Mouse (Mus musculus): Measurements from ENCODE around the gene Sfswap.

- TF ChIP-seq CTCF (IDR thresholded peaks at IDR 0.05 in 2 of 3, conservative IDR thresholded peaks at IDR 0.05 in 1 of 3; ENCODE audit: control insufficient read depth in 1 of 3, insufficient read depth in 1 of 3, low read depth in 2 of 3, low read length in 3 of 3, poor library complexity in 1 of 3, severe bottlenecking in 1 of 3) (peak in 2 of 3 experiments; percentile 25 to 29; a peak in 2 of 6 replicates), SIN3A (IDR thresholded peaks at IDR 0.05; ENCODE audit: low read length) (no peak), CHD2 (IDR thresholded peaks at IDR 0.05; ENCODE audit: low read length) (no peak), MAFK (IDR thresholded peaks at IDR 0.05; ENCODE audit: borderline replicate concordance, low read depth, low read length) (no peak), ZNF384 (IDR thresholded peaks at IDR 0.05; ENCODE audit: low read depth, low read length) (no peak), ELF1 (IDR thresholded peaks at IDR 0.05; ENCODE audit: low read depth, low read length) (no peak), POLR2A (IDR thresholded peaks at IDR 0.05; ENCODE audit: control insufficient read depth in 1 of 2, insufficient read depth in 1 of 2, low read depth in 1 of 2, low read length in 2 of 2, poor library complexity in 1 of 2) (no peak), GATA1 (IDR thresholded peaks at IDR 0.05; ENCODE audit: low read depth, low read length) (no peak), JUND (IDR thresholded peaks at IDR 0.05; ENCODE audit: low read depth, low read length) (no peak)
Observed at GRCm38 (mm10) chr5:129542236-129542635, 41.2 kb downstream of the Sfswap start.
